Mouse (Mus musculus) heart, embryonic 12.5 days (tissue): Measurements from ENCODE around the gene Tspan14. TPM values are rescaled to one million over a fixed set of nuclear protein-coding genes. Genes with fewer than 3 reads are reported as not detected.

Source experiments
- ATAC-seq: fragments of 200-750 bp; cut with Nextera tagmentation; 2 replicates; pipeline ENCODE4 v1.8.0; 2017; ENCODE audit warnings: moderate TSS enrichment, moderate library complexity; ENCODE audit not compliant: insufficient number of reproducible peaks, low FRiP score
- H3K27ac ChIP-seq: fragments of 300-500 bp; sonication (generic); 2 replicates; pipeline ENCODE4 v1.5.1; 2016; ENCODE audit warnings: mild to moderate bottlenecking, moderate library complexity; ENCODE audit not compliant: poor library complexity, severe bottlenecking
- H3K27me3 ChIP-seq: fragments of 300-500 bp; sonication (generic); replicated peaks from 2 replicates; pipeline ENCODE4 v1.6.1; 2016; ENCODE audit warnings: mild to moderate bottlenecking, moderate library complexity
- H3K36me3 ChIP-seq: fragments of 300-500 bp; sonication (generic); 2 replicates; pipeline ENCODE4 v1.6.1; 2016; ENCODE audit warnings: mild to moderate bottlenecking, moderate library complexity
- H3K4me1 ChIP-seq: fragments of 300-500 bp; sonication (generic); replicated peaks from 2 replicates; pipeline ENCODE4 v1.6.1; 2016; ENCODE audit warnings: mild to moderate bottlenecking
- H3K4me2 ChIP-seq: fragments of 300-500 bp; sonication (generic); 2 replicates; pipeline ENCODE4 v1.6.1; 2016; ENCODE audit warnings: mild to moderate bottlenecking, moderate library complexity
- H3K4me3 ChIP-seq: fragments of 300-500 bp; sonication (generic); 2 replicates; pipeline ENCODE4 v1.5.1; 2016; ENCODE audit warnings: mild to moderate bottlenecking
- H3K9ac ChIP-seq: fragments of 300-500 bp; sonication (generic); 2 replicates; pipeline ENCODE4 v1.6.1; 2016; ENCODE audit warnings: mild to moderate bottlenecking, moderate library complexity
- H3K9me3 ChIP-seq: fragments of 300-500 bp; sonication (generic); replicated peaks from 2 replicates; pipeline ENCODE4 v1.6.1; 2016; ENCODE audit warnings: mild to moderate bottlenecking, moderate library complexity
- whole genome bisulfite sequencing: fragments of 180-500 bp; shearing (Covaris S2); methylation state at CpG from one replicate; pipeline ENCODE4 v1.1.7; 2016; 5-methylcytosine and 5-hydroxymethylcytosine counted together
- polyA plus RNA-seq: library from polyadenylated mRNA; unstranded; fragments of >200 nt; fragmentation: Nextera tagmentation; extraction: Ambion mirVana; gene quantifications from 2 replicates; pipeline ENCODE4 v1.2.1, GENCODE M21; 2016

Tspan14 gene
- polyA plus RNA-seq, 1 experiment from 2014 or later = 43.2 TPM

- Histone ChIP-seq H3K4me3 (no peak overlapping the region), H3K27me3 (no peaks in the 10 kb centered on the region), H3K27ac (no peak overlapping the region), H3K36me3 (no peaks in the 10 kb centered on the region), H3K9ac (no peak overlapping the region), H3K4me1 (peaks cover 59% of the 10 kb centered on the region), H3K4me2 (no peak overlapping the region), H3K9me3 (no peaks in the 10 kb centered on the region)
- WGBS = 83% methylated on average over 7 of the region's 7 CpGs
- no peak for ATAC-seq
Measured at GRCm38 (mm10) chr14:40933328-40933727, 33.3 kb downstream of the Tspan14 start.

GRCm38 (mm10) chr14:40932225-40932624 is 34.4 kb downstream of the Tspan14 start:
- Histone ChIP-seq H3K27ac (no peak overlapping the region), H3K4me1 (peaks cover 70% of the 10 kb centered on the region), H3K36me3 (no peaks in the 10 kb centered on the region), H3K4me2 (no peak overlapping the region), H3K27me3 (no peaks in the 10 kb centered on the region), H3K4me3 (no peak overlapping the region), H3K9me3 (no peaks in the 10 kb centered on the region), H3K9ac (no peak overlapping the region)
- ATAC-seq = no peak
- 93% methylated on average over 9 of the region's 9 CpGs for WGBS

GRCm38 (mm10) chr14:40931115-40931829 is 35.3 kb downstream of the Tspan14 start:
- Histone ChIP-seq H3K9ac (no peak overlapping the region), H3K4me2 (no peak overlapping the region), H3K4me1 (peaks cover 77% of the 10 kb centered on the region), H3K27me3 (no peaks in the 10 kb centered on the region), H3K9me3 (no peaks in the 10 kb centered on the region), H3K27ac (no peak overlapping the region), H3K36me3 (no peaks in the 10 kb centered on the region), H3K4me3 (no peak overlapping the region)
- WGBS = 58% methylated on average over 3 of the region's 3 CpGs
- ATAC-seq = no peak

DNA sequence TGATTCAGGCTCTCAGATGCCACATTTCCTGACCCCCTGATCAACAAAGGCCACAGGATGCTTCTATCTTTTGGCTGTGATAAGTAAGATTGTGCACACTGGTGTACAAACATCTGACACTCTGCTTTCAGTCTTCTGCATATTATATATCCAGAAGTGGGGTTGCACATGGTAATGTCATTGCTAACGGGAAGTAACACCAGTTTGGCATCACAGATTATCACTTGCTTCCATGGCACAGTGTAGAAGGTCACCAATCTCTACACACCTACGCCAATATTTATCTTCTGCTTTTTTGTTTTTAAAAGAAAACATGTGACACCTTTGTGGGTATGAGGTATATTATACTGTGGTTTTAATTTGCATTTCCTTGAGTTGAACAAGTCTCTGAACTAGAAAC is 36.7 kb downstream of the Tspan14 start:
- Histone ChIP-seq H3K36me3 (no peaks in the 10 kb centered on the region), H3K9ac (no peak overlapping the region), H3K4me1 (peaks cover 66% of the 10 kb centered on the region), H3K27ac (no peak overlapping the region), H3K4me2 (no peak overlapping the region), H3K4me3 (no peak overlapping the region), H3K27me3 (no peaks in the 10 kb centered on the region), H3K9me3 (no peaks in the 10 kb centered on the region)
- ATAC-seq = no peak
- WGBS = 69% methylated on average over 2 of the region's 2 CpGs

DNA sequence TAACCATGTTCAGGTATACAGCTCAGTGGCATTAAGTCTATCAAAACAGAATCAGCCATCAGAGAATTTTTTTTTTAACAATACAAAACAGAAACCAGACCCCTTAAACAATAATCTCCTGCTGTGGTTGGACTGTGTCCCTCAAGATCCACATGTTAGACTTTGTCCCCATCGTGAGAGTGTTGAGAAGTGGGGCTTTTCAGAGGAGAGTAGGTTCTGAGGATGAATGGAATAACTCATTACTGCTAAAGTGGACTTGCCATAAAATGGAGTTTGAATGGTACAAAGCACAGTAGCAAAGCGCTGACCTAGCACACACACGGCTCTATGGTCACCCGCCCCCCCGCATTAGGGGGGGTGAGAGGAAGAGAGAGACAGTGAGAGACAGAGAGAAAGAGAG is 37.7 kb downstream of the Tspan14 start:
- Histone ChIP-seq H3K4me2 (no peak overlapping the region), H3K27ac (no peak overlapping the region), H3K4me3 (no peak overlapping the region), H3K36me3 (no peaks in the 10 kb centered on the region), H3K27me3 (no peaks in the 10 kb centered on the region), H3K4me1 (peaks cover 70% of the 10 kb centered on the region), H3K9me3 (no peaks in the 10 kb centered on the region), H3K9ac (no peak overlapping the region)
- 83% methylated on average over 5 of the region's 5 CpGs for WGBS
- no peak for ATAC-seq

DNA sequence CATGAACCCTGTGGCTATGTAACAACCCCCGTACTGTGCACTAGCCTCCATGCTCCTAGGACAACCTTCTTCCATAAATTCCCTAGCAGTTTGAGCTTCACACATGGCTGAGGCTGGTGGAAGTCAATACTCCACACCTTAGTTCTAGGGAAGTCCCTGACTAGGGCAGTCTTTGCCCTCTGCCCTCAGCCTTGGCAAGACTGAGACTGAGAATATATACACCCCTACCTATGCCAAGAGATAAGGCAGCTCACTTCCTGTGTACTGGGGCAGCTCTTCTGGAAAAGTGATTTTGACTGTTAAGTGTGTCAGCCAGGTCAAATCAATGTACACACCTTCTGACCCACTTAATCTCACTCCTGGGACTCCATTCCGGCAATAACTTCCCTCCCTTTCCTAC is 39.6 kb downstream of the Tspan14 start:
- peak; percentile 31; the same call in 1 of the 2 replicates for ATAC-seq
- no peak overlapping the region for H3K4me3 ChIP-seq
- H3K27me3 ChIP-seq = no peaks in the 10 kb centered on the region
- peaks cover 59% of the 10 kb centered on the region for H3K4me1 ChIP-seq
- no peaks in the 10 kb centered on the region for H3K36me3 ChIP-seq
- 0 out of 2 replicates have a peak overlapping the region, but pooled peaks have one; percentile 16 for H3K27ac ChIP-seq
- 66% methylated on average over 2 of the region's 2 CpGs for WGBS
- no peaks in the 10 kb centered on the region for H3K9me3 ChIP-seq
- no peak overlapping the region for H3K9ac ChIP-seq
- no peak overlapping the region for H3K4me2 ChIP-seq

DNA sequence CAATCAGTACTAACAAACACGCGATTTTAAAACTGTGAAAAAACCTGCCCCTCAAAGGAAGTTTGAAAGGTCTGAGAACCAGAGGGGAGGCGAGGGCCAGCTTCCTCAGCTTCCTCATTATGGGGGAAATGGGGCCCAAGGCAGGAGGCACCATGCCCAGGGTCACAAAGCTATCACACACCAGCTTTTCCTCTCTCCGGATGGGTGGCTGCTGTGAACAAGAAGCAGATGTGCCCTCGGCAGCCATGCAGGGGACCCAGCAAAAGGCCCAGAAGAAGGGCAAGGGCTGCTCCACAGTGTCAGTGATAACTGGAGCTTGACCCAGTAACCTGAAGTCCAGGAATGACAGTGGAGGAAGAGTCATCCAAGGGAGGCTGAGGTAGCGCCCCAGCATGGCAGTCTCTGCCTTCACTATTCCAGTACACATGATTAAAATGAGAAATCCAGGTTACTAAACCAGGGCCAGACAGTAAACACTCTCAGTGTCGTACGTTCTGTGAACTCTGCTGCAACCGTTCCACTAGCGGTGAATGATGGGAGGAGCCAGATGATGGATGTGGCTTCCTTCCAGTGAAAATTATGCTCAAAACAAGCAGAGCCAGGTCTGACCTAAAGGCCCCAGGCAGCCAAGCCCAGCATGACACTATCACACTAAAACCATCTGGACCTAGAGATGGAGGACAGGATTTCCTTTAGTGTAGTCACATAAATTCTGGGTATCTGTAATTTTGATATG is 42.1 kb downstream of the Tspan14 start:
- no peak overlapping the region for H3K9ac ChIP-seq
- H3K4me3 ChIP-seq = no peak overlapping the region
- ATAC-seq = 0 out of 2 replicates have a peak, but pooled peaks have one; percentile 15
- no peaks in the 10 kb centered on the region for H3K36me3 ChIP-seq
- peaks cover 44% of the 10 kb centered on the region for H3K4me1 ChIP-seq
- H3K9me3 ChIP-seq = no peaks in the 10 kb centered on the region
- H3K4me2 ChIP-seq = no peak overlapping the region
- no peaks in the 10 kb centered on the region for H3K27me3 ChIP-seq
- 44% methylated on average over 10 of the region's 10 CpGs for WGBS
- H3K27ac ChIP-seq = 0 out of 2 replicates have a peak overlapping the region, but pooled peaks have one; percentile 17

GRCm38 (mm10) chr14:40921241-40921640 is 45.4 kb downstream of the Tspan14 start:
- H3K9me3 ChIP-seq = no peaks in the 10 kb centered on the region
- WGBS = 88% methylated on average over 1 of the region's 1 CpGs
- no peak overlapping the region for H3K4me2 ChIP-seq
- no peak overlapping the region for H3K9ac ChIP-seq
- H3K36me3 ChIP-seq = no peaks in the 10 kb centered on the region
- no peaks in the 10 kb centered on the region for H3K27me3 ChIP-seq
- no peak overlapping the region for H3K27ac ChIP-seq
- no peak for ATAC-seq
- no peak overlapping the region for H3K4me3 ChIP-seq
- peaks cover 36% of the 10 kb centered on the region for H3K4me1 ChIP-seq

GRCm38 (mm10) chr14:40919521-40919920 is 47.1 kb downstream of the Tspan14 start:
- Histone ChIP-seq H3K36me3 (peaks cover 12% of the 10 kb centered on the region), H3K4me3 (no peak overlapping the region), H3K9me3 (no peaks in the 10 kb centered on the region), H3K4me2 (no peak overlapping the region), H3K9ac (no peak overlapping the region), H3K27me3 (no peaks in the 10 kb centered on the region), H3K27ac (no peak overlapping the region), H3K4me1 (peaks cover 46% of the 10 kb centered on the region)
- 79% methylated on average over 7 of the region's 7 CpGs for WGBS
- ATAC-seq = no peak

- Histone ChIP-seq H3K36me3 (peaks cover 22% of the 10 kb centered on the region), H3K4me3 (no peak overlapping the region), H3K27ac (no peak overlapping the region), H3K4me1 (peaks cover 49% of the 10 kb centered on the region), H3K9me3 (no peaks in the 10 kb centered on the region), H3K4me2 (no peak overlapping the region), H3K9ac (no peak overlapping the region), H3K27me3 (no peaks in the 10 kb centered on the region)
- WGBS = 58% methylated on average over 5 of the region's 7 CpGs
- no peak for ATAC-seq
Measured at GRCm38 (mm10) chr14:40918477-40918876, 48.1 kb downstream of the Tspan14 start.

DNA sequence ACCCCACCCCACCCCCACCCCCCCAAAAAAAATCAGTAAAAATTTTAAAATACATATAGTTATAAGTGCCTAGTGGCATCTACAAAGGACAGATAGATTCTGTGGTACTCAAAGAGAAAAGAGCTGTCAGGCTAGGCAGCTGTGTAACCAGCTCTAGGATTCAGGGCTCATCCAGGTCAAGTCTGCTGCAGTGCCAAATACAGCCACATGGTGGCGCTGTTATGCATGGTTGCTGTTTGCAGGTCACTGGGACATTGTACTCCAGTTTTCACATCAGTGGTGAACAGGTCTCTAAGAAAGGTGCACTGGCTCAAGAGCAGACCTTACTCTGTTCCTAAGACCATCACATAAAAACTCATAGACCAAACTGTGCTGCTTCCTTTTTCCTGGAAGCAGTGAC is 49.0 kb downstream of the Tspan14 start:
- WGBS = 0% methylated on average over 1 of the region's 1 CpGs
- no peak overlapping the region for H3K4me3 ChIP-seq
- peaks cover 50% of the 10 kb centered on the region for H3K4me1 ChIP-seq
- no peaks in the 10 kb centered on the region for H3K27me3 ChIP-seq
- H3K9me3 ChIP-seq = no peaks in the 10 kb centered on the region
- H3K9ac ChIP-seq = no peak overlapping the region
- no peak overlapping the region for H3K27ac ChIP-seq
- H3K4me2 ChIP-seq = no peak overlapping the region
- ATAC-seq = no peak
- peaks cover 30% of the 10 kb centered on the region for H3K36me3 ChIP-seq
